Mouse (Mus musculus) left cerebral cortex, adult 8-10 months (tissue): ENCODE results near the gene Nmd3. TPM values are rescaled to one million over a fixed set of nuclear protein-coding genes. Genes with fewer than 3 reads are reported as not detected.
A peak's percentile ranks its signal among the peaks of the same experiment; 100 is the strongest.

Source experiments
- DNase-seq, 2 experiments: peaks; one replicate each; pipeline ENCODE4 v3.0.0; 2022; ENCODE audit warnings: low spot score in 2 of 2
- total RNA-seq, 4 experiments: library from RNA; stranded (reverse); gene quantifications; 2 replicates each; pipeline ENCODE4 v1.2.4; 2022

Gene Nmd3
- 10 to 100 TPM; 52.9 to 61.2 (median 57.6) TPM for total RNA-seq

DNA sequence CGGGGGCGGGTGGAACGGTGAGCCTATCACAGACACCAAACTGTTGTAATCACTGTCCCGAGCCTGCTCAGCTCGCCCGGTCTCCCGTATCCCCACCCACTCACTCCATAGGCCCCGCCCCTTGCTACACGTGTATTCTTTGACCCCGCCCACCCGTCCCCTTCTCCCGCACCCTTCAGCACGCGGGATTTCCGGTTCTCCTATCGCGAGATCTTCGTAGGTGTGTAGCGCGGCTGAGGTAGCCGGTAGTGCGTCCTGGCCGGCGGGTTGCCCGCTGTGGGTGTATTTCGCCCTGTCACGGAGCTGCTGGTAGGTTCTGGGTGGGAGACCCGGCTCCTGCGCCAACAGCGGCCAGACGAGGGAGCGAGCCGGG, at the start of gene Nmd3:
Gene Nmd3 (plus strand): TSS at position 172 of the 373 bp plus-strand sequence.
- peak; percentile 65 to 87 for DNase-seq

DNA sequence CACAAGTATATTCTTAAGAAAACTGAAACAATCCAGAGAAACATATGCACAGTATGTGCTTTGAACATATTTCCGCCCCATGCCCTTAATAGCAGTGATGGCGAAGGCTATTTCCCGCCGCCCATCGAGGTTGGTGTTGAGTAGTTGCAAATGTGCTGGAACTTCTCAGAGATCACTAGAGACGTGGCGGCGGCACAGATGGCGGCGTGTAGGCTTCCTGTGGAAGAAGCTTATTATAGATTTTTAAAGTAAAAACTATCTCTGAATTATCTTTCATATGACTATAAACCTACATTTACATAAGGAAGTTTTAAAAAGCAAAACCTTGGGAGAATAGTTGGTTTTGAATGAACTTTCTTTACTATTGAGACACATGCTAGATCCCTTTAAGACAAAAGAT, 48.4 kb upstream of the Nmd3 start:
- DNase-seq = peak in 1 of 2 experiments; percentile 29

DNA sequence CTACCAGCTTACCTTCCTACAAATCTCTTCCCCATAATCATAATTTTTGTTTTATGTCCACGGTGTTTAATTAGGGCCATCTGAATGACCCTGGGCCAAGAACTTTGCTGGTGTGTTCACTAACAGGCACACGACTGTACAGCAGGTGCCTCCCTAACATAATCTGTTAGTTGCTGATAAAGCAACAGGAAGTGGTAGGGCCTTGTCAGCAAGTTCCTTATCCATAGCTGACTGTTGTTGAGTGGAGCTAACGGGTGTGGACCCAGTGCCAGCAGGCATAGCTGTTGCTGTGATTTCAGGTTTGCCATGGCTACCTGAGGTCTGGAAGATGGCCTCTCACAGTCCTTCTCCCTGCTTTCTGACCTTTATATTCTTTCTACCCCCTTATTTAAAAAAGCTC, 47.6 kb upstream of the Nmd3 start:
- no peak for DNase-seq

DNA sequence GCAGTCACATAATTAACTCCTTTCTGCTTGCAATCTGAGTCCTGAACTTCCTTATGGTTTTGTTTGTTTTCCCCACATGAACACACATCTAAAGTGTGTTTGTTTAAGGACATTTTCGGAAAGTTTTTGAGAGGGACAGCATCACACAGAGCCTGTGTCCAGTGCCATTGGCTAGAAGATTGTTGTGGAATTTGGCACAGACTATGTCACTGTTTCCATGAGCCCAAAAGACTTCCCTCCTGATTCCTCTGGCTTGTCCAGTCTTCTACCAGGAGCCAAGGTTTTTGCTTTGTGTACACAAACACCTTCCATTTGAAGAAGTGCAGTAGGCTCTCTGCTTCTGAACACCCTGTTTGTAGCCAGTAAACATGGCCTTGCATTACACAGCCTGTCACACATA, 32.0 kb upstream of the Nmd3 start:
- DNase-seq = no peak

DNA sequence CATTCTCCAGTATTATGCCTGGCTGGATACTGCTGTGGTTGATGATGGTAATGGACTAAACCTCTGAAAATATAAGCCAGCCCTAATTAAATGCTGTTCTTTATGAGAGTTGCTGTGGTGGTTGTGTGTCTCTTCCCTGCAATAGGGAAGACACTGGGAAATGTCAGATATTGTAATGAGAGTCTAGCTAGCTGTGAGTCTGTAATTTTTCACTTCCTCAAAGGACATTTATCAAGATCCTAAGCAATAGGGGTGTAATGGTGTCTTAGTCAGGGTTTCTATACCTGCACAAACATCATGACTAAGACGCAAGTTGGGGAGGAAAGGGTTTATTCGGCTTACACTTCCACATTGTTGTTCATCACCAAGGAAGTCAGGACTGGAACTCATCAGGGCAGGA, 30.8 kb upstream of the Nmd3 start:
- DNase-seq = no peak

DNA sequence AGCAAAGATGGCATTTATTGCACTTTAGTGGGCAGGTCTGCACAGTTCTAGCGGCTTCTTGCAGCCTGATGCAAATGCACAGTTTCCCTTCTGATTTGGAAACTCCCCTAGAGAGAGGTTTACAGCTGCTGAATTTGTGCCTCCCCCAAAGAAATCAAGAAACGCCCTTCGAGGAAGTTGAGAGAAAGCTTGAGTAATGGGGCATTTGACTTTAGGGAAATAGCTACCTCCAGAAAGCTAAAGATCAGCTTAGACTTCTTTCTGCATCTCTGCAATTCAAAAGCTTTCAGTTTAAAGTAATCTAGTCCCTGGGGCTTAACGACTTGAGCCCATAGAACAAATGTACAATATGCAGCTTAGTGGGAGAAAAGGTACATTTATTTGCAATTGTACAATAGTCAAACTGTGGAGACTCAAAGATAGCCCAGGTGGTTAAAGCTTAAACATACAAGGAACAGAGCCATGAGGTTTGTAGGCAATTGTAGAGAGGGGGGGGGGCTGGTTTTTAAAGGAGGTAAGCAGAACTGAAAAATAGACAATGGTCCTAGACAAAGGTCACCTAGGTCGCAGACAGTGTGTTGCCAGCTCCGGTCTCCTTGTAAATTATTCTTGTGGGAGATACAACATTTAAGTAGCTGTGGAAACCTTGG, 21.8 kb upstream of the Nmd3 start:
- no peak for DNase-seq

DNA sequence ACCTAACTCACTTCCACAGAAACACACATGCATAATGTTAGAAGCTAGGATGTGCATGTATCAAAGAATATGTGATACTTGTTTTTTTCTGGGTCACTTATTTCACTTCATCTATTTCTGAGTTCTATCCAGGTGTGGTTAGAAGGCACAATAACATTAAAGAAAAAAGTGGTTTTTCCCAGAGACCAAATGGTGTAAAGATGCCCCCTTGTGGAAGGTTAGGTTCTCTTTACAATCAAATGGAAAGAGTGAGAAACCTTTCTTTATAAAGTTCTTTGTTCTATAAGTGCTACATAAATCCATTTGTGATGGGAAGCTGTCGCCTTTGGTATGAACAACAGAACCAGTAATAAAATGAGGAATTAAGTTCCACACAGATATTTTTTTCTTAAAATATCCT, 19.9 kb upstream of the Nmd3 start:
- no peak for DNase-seq

DNA sequence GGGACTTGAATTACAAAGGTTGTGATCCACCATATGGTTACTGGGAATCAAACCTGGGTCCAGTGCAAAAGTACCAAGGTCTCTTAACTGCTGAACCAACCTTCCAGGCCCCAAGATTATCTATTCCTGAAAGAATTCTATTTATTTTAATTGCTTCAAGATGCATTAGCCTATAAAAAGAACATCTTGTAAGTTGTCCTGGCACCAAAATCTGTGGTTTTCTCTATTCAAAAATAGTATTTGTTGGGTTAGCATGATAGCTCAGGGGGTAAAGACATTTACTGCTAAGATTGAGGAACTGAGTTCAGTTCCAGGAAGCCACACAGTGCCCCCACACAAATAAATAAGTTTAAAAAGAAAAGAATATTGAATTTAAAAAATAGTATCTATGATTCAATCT, 19.4 kb upstream of the Nmd3 start:
- DNase-seq = no peak

DNA sequence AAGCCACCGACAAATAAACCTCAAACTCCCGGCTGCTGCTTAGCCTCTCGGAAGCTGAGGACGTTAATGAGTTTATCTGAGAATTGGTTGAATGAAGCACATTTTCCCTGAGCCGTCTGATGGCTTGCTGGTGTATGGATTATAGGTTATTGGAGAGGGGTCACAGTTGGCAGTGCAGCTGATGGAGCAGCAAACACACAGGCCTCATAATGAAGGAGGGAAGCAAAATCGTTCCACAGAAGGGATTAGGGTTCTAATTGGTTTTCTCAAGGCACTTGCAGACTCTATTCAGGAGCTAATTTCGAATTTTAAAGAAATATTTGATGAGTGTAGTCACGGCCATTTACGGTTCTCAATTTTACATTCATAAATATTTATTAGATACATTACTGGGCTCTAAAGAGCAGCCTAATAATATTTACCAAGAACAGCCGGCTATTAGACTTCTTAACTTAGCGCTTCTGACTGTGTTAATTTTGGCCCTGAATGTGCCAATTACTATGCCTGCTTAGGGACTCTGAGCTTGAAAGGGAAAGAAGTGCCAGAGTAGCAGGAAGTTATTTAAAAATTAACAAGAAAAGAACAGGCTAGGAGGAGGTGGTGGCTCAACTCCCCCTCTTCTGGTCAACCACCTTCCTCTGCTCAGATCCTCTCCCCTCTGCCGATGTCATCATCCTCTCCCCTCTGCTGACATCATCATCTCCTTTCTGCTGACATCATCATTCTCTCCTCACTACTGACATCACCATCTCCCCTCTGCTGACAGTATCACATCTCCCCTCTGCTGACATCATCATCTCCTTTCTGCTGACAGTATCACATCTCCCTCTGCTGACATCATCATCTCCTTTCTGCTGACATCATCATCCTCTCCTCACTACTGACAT, 12.5 kb upstream of the Nmd3 start:
- DNase-seq = no peak

DNA sequence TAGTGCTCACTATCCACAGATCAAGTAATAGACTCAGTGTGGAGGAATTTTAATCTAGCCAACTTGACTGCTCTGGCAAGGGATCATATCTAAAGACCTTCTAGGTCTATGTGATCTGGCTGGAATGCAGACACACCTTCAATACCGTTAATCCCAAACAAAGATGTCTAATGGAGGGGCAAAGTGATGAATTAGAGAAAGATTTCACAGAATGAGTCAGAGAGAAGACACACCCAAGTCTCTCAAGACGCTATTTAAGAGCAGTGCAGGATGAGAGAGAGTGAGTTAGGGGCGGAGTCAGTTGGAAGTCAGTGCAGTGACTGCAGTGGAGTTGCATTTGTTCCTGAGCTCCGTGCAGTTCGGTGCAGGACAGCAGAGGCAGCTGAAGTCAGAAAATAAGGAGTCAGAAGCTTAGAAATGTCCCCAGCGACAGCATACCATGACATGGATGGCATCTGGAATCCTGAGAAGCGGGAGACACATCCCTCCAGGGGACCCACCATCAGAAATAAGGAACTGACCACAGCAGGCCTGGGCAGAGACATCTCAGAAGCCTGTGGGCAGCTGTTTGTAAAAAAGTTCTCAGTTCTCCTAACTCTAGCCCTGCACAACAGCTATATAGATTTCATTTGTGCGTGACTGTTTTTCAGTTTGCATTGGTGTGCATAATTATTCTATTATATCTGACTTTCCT, 9.7 kb upstream of the Nmd3 start:
- no peak for DNase-seq

DNA sequence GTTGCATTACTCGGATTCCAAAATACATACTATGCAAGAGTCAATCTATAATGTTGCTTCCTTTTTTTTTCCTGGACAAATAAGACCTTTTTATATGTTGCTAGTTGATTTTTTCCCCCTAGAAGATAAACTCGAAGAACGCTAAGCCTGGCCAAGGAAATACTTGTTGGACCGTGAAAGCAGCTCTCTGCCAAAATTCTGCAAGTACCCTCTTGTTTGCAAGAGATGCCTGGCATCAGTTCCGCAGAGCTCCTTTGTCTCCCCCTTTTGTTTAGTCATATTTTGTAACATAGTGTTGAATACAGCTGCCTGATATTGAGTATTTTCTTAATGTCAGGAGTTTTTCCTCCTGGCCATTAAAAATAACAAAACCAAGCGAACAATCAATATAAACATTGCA, 4.3 kb upstream of the Nmd3 start:
- no peak for DNase-seq

DNA sequence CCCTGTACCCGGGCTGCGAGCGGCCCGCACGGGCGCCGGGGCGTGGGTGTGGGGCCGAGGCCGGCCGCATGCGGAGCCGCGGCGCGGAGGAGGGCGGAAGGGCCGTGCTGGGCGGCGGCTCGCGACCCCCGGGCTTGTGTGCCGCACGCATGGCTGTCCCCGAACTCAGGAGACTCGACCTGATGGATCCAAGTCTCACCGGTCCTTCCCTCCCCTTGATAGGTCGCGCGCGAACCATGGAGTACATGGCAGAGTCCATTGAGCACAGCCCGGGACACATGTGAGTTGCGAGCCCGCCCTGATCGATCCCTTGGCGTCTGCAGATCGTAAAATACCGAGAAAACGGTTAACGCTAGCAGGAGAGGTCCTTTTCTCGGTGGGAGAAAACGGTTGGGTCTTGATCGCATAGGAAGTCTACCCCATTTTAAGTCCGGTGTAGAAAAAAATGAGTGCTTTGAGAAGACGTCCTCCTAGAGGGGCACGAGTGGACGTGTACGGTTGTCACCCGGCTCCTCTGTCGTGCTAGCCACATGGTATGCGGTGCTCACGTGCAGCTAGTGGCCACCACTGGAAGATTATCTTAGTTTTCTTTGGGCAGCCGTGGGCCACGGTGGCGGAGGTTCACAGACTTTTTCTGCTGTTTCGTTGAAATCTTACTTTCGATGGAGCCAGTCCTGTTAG, 542 bp downstream of the Nmd3 start:
- peak; percentile 18 to 20 for DNase-seq

DNA sequence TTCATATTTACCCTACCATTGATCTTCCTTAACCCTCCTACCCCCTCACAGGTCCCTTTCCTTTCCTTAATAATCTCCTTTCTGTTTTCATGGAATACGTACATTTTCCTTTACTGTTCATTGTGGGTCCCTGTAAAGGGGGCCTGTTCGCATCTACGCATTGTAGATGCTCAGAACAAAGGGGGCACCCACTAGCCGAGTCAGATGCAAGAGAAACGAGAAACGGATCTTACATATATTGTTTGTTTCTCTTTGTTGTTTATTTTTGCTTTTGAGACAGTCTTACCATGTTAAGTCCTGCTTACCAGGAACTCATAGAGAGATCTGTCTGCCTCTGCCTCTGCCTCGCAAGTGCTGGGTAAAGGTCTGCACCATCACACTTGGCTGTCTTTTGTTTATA, 1.4 kb downstream of the Nmd3 start:
- no peak for DNase-seq

DNA sequence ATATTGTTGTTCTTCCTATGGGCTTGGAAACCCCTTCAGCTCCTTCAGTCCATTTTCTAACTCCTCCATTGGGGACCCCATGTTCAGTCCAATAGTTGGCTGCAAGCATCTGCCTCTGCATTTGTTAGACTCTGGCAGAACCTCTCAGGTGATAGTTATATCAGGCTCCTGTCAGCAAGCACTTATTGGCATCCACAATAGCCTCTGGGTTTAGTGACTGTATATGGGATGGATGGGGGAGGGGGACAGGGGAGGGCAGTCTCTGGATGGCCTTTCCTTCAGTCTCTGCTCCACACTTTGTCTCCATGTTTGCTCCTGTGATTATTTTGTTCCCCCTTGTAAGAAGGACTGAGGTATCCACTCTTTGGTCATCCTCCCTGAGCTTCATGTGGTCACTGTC, 9.1 kb downstream of the Nmd3 start:
- no peak for DNase-seq

DNA sequence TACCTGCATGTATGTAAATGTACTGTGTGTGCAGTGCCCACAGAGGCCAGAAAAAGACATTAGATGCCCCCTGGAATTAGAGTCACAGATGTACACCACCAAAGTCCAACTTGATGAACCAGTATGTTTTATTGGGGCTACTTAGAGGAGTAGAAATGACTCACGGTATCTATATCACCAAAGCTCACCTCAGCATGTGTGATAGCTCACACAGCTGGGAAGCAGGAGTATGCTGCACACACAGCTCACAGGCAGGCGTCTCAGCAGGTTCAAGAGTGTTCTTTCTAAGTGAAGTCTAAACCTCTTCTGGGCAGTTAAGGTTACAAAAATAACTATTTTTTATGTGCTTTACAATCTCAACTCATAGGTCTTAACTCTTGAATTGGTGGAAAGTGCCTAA, 12.2 kb downstream of the Nmd3 start:
- no peak for DNase-seq

DNA sequence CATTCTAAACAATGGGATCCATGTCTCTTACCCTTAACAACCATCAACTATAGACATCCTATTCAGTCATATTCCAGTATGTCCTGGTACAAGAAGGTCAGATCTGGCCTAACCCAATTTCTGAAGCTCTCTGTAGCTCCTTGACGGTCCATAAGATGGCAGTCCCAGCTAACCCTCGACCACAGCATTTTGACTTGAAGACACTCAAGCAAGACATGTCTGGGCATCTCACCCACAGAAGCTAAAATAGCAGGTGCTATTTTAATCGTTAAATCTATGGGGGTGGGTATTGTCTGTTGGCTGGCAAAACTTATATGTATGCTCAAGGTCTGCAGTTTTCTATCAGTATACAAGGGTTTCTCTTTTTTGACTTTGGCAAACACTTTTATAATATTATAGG, 33.4 kb downstream of the Nmd3 start:
- no peak for DNase-seq

DNA sequence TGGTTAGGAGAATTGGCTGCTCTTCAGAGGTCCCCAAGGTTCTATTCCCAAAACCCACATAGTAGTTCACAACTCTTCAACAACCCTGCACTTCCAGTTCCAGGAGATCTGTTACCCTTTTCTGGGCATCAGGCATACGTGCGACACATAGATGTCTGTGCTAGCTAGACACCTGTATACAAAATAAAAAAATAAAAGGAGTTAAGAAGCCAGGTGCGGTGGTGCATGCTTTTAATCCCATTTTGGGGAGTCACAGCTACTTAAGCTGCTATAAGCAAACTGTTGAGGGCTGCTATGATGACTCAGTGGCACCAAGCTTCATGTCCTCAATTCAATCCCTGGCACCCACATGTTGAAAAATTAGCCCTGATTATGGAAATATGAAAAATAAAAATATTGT, 34.2 kb downstream of the Nmd3 start:
- no peak for DNase-seq

DNA sequence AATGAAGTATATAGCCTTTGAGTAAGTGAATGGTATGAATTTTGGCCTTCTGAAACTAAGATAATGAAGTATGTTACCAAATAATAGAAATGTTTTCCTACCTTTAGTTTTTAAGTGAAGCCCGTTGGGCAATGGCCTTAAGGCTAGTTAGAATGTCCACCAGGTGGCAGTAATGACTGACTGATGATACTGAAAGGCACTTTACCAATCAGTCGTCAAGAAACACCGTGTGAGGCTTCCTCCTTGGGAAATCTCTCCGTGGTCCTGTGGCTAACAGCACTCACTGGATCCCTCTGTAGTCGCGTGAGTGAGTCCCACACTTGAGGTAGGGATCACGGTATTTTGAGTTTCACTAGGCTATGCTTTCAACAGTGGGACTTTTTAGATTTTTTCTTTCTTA, 34.7 kb downstream of the Nmd3 start:
- peak in 1 of 2 experiments; percentile 41 for DNase-seq

DNA sequence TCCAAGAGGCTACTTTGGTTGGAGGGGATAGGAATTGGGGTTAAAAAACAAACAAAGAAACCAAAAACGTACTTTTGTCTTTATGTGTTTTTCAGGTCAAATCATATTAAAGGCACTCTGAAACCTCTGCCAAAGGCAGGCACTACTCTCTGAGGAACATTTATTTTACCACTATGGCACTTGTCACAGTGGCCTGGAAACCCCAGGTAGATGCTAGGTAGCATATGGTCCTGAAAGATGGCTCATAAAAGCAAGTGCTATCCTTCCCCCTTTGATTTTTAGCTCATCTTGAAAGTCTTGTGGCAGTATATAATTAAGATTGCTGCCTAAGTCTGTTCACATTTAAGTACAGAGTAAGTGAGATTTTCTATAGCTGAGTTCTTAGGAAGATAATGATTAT, 35.7 kb downstream of the Nmd3 start:
- no peak for DNase-seq

DNA sequence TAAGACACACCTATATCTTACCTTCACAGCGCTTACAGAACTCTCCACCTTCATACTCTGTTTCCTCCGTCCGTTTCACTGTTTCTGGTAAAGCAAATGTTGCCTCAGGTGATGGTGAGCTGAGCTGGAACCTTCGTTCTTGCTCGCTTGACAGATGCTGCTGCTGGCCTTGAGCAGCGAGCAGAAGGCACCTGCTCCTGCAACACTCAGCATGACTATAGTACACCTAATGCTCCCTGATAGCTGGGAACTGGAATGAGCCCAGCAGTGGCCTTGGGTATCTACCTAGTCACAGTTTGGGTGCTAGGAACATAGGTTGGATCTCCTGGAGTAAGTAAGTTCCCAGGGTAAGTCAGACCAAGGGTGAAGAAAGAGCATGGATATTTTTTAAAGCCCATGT, 38.3 kb downstream of the Nmd3 start:
- no peak for DNase-seq

DNA sequence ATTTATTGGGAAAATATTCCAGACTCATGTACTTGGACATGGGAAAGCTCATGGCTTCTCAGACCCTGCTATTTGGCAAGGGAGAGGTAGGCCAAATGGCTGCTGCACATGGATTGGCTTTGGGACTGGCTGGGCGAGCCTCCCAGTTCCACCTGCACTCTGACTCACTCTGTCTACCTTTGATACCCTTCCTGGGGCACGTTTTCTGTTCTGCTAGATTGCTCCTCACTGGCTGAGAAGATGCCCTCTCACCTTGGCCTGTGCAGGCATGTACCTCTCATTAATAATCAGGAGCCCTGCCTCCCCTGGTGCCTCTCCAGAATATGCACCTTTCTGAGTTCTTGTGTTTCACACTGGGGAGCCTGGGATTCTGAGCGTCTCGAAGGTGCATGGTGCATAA, 39.4 kb downstream of the Nmd3 start:
- DNase-seq = no peak

DNA sequence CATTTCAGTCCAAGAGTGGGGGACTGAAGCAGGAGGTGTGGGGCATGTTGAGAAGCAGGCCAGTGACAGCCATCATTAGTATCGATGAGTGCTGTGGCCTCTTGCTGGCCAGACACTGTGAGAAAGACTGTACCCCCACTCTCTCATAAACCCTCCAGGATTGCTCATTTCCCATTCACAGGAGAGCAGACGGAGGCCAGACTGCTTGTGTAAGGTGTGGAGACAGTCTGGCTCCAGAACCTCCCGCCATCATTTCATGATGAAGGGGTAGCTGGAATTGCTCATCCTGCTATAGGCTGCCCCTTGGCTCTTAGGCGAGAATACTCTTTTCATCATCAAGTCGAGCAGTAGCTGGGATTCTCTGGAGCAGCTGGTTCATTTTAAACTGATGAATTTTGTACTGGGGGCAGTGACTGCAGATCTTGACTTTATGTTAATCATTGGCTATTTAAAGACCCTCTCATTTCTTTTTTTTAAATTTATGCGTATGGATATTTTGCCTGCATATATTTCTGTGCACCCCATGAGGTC, 41.1 kb downstream of the Nmd3 start:
- no peak for DNase-seq
